Mouse (Mus musculus): ENCODE results near the gene Smarcc2.

GRCm38 (mm10) chr10:128511189-128511588 is 52.1 kb downstream of the Smarcc2 start:
- TF ChIP-seq CTCF (conservative IDR thresholded peaks at IDR 0.05; ENCODE audit: insufficient read depth, insufficient read length, low read depth, low read length) = no peak
- no peak for TF ChIP-seq POLR2A (IDR thresholded peaks at IDR 0.05; ENCODE audit: low read depth, low read length)

All from kidney, adult 2 months (tissue).